Mouse (Mus musculus) G1E (cell line): Measurements from ENCODE around the gene Mad1l1.

Source experiments
- CTCF ChIP-seq: IDR thresholded peaks from 2 replicates; pipeline ENCODE4 v1.5.1; 2012; ENCODE audit warnings: low read depth, low read length, inconsistent platforms, mixed read lengths
- GATA1 ChIP-seq: IDR thresholded peaks from 2 replicates; pipeline ENCODE4 v1.6.1; 2012; ENCODE audit warnings: borderline replicate concordance, low read length, inconsistent platforms, mixed read lengths
- GATA2 ChIP-seq: IDR thresholded peaks from 2 replicates; pipeline ENCODE4 v1.6.1; 2012; ENCODE audit warnings: low read depth, low read length, inconsistent platforms, borderline replicate concordance
- POLR2AphosphoS5 ChIP-seq: IDR thresholded peaks from 2 replicates; pipeline ENCODE4 v1.6.1; 2012; ENCODE audit warnings: low read depth, low read length, inconsistent platforms; ENCODE audit not compliant: insufficient replicate concordance
- TAL1 ChIP-seq: conservative IDR thresholded peaks from 2 replicates; pipeline ENCODE4 v1.6.1; 2012; ENCODE audit warnings: low read depth, low read length, inconsistent platforms, mixed read lengths

DNA sequence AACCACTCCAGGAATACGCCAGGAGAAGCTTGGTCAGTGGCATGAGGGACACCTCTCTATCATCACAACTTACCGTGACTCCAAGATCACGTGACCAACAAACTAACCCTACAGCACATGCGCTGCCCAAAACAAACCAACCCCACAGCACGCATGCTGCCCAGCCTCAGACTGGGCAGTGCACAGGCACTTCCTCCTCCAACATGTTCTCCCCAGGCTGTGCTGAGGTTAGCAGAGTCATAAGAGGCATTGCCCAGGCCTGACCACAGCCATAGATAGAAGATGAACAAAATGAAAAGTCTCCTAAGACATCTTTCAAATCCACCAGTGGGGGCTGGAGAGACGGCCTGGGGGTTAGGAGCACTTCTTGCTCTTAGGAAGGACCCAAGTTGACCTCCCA lies 135.6 kb downstream of the Mad1l1 start:
- TF ChIP-seq CTCF: no peak
- no peak for TF ChIP-seq GATA1
- no peak for TF ChIP-seq TAL1
- TF ChIP-seq GATA2: no peak
- TF ChIP-seq POLR2AphosphoS5: no peak
